Mouse (Mus musculus): ENCODE results near the gene Zfp771. TPM values are rescaled to one million over a fixed set of nuclear protein-coding genes. Genes with fewer than 3 reads are reported as not detected.

Gene Zfp771
- total RNA-seq, 2 experiments from 2014 or later = 23.5 to 31.7 TPM

DNA sequence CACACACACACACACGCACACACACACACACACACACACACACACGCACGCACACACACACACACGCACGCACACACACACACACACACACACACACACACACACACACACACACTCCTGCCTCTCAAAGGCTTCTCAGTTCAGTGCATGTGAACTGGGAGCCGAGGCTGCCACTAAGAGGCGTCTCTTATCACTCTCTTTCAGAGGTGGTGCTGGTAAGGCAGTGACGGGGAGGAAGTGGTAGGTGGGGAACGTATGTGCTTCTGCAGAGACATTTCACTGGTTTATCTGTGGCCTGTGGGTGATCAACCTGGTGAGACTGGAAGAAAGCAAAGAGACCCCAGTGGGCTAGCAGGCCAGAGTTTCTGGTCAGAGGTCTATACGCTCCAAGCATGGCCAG, 41.1 kb downstream of the Zfp771 start:
- no peak for DNase-seq

DNA sequence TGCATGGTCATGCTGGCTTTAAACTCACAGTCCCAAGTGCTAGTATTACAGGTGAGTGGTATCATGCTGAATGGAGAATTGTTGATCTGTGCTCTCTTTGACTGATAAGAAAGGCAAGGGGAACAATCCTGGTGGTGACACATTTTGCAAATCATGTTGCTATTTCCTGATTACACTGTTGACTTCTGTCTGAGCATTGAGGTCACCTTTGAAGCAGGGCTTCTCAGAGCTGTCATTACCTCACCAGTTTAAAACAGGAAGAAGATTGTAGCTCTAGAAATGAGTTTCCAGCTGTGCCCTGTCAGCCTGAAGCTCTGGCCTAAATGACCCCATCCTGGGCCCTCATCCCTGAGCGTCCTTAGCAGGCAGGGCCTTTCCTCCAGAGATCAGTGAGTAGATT, 43.9 kb downstream of the Zfp771 start:
- no peak for DNase-seq

DNA sequence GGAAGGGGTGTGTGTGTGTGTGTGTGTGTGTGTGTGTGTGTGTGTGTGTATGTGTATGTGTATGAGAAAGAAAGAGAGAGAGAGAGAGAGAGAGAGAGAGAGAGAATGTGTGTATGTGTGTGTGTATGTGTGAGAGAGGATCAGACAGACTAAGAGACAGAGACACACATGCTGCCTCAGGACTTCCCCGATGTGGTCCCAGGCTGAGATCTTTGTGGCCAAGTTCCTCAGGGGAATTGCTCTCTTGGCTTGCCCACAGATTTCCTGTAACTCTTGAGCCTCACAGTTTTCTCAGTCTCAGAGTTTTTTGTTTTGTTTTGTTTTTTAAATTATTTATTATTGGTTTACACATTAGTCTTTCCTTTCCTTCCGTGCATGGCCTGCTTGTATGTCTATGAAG, 45.2 kb downstream of the Zfp771 start:
- DNase-seq = no peak

DNA sequence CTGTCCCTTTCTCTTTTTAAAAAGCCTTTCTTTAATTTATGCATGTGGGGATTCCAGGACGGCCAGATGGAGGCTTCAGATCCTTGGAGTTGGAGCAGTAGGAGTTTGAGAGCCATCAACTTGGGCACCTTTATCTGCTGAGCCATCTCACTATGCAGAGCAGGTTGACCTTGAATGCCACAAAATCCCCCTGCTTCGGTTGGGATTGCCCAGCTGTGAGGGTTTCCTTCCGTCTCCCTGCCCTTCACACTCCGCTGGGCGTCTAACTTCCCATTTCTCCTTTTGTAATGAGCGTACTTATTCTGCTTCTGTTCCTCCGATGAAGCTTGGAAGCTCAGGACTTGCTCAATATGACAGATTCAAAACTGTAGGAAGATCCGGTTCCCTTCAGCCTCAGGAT, 46.1 kb downstream of the Zfp771 start:
- no peak for DNase-seq

DNA sequence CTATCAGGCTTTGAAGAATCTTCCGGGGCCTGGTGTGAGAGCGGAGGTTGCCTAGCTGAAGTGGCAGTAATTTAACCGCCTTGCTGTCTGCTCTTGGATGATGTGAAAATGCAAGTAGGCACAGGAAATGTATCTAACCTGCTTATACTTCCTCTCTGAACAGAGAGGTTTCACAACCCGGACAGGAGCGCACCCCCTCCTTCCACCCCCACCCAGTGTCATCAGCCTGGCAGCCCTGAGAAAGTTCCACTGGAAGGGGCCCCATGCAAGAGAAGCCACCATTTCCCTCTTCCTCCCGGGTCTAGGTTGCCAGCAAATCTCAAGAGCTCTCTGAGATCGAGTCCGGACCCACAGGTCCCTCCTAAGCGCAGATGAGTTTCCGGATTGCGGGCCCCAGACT, 52.0 kb downstream of the Zfp771 start, which contains the start of gene Itgal:
Gene Itgal, plus strand, starts transcription at position 163 of the 400 bp plus-strand sequence.
- DNase-seq = no peak

DNA sequence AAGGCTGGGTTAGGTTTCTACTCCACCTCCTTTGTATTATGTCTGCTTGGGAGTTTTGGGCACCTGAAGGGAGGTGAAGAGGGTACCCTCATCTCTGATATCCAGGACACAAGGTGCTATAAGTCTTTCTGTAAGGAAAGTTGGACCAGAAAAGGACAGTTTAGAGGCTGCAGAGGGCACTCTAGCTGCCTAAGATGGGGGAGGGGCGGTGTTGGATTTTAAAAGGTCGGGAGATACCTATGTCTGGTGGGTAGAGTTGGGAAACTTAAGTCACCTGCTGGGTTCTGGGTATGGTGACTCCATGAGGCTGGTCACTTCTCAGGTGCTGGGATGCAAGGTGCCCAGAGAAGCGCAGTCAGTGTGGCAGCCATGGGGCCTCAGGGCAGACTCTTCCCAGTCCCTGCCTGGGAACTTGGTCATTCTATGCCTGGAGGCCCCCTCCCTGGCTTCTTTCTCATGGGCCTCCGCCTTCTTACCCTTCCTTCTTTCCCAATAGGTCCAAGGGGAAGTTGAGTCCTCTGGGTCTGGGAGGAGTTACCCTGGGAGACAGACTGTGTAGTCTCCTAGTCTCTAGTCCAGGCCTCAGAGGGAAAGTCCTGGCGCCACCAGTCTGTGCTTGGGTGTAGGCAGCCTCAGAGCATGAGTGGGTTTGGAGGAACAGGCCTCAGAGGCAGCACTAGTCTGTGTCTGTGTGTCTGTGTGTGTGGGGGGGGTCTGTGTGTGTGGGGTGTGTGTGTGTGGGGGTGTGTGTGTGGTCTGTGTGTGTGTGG, 52.9 kb downstream of the Zfp771 start:
- DNase-seq = no peak

DNA sequence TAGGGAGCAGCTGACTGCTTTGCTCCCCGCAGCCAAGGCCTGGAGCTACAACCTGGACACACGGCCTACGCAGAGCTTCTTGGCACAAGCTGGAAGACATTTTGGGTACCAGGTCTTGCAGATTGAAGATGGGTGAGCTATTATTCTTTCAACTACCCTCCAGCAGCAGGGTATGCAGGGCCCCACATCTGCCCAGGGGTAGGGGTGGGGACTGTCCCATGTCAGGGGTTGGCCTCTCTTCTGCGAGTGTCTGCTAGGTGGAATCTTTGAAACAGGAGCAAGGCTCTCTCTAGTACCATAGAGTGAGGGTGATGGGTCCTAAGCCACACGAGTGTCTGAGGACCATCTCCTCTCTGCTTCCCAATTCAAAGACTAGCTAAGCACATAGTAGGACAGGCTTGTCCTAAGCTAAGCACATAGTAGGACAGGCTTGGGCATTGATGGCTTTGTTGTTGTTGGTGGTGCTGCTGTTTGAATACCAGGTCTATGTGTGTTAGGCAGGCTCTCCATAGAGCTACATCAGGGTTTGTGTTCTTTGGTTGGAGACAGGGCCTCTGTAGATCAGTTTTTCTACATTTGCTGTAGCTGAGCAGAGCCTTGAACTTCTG, 53.6 kb downstream of the Zfp771 start:
- DNase-seq = no peak

Other genes with a start within 250 kb of the Zfp771 start
- 10 to 100 TPM; 55.7 to 60.9 TPM for gene Mvp, start 229.7 kb upstream of the Zfp771 start, total RNA-seq (2021)
- not detected for gene Pagr1b, start 227.8 kb upstream of the Zfp771 start, total RNA-seq (2021)
- 10 to 100 TPM; 10.1 to 19.1 TPM for gene Pagr1a, start 226.9 kb upstream of the Zfp771 start, total RNA-seq (2021)
- 10 to 100 TPM; 17.7 to 22.5 TPM for gene Gm42742, start 223.2 kb upstream of the Zfp771 start, total RNA-seq (2021)
- gene Prrt2, start 223.1 kb upstream of the Zfp771 start, total RNA-seq (2021) = 1 to 10 TPM; 3.1 to 5.8 TPM
- gene Maz, start 217.2 kb upstream of the Zfp771 start, total RNA-seq (2021) = 100 to 1,000 TPM; 135 to 159 TPM
- gene Kif22, start 201.8 kb upstream of the Zfp771 start, total RNA-seq (2021) = 10 to 100 TPM; 21.6 to 28.7 TPM
- gene Zg16, start 156.9 kb upstream of the Zfp771 start, total RNA-seq (2021) = under 1 TPM in 1 of 2 experiments, not detected in 1; 0.51 TPM
- 1 to 10 TPM; 3.3 TPM for gene AI467606, start 152.9 kb upstream of the Zfp771 start, total RNA-seq (2021)
- gene Qprt, start 122.0 kb upstream of the Zfp771 start, total RNA-seq (2021) = 10 to 100 TPM in 1 of 2 experiments, 1 to 10 TPM in 1; 7.6 to 20.7 TPM
- 1 to 10 TPM; 3.2 to 3.3 TPM for gene Spn, start 106.5 kb upstream of the Zfp771 start, total RNA-seq (2021)
- gene Cd2bp2, start 48.2 kb upstream of the Zfp771 start, total RNA-seq (2021) = 10 to 100 TPM; 50.9 to 54.9 TPM
- gene Tbc1d10b, start 35.8 kb upstream of the Zfp771 start, total RNA-seq (2021) = 10 to 100 TPM; 39.0 to 40.5 TPM
- 1,000 to 10,000 TPM in 1 of 2 experiments, 100 to 1,000 TPM in 1; 678 to 2,339 TPM for gene Mylpf, start 35.4 kb upstream of the Zfp771 start, total RNA-seq (2021)
- gene Zfp553, start 11.2 kb upstream of the Zfp771 start, total RNA-seq (2021) = 10 to 100 TPM in 1 of 2 experiments, 1 to 10 TPM in 1; 9.2 to 13.4 TPM
- 10 to 100 TPM; 17.6 to 17.8 TPM for gene Sept1, start 11.1 kb upstream of the Zfp771 start, total RNA-seq (2021)
- 10 to 100 TPM; 60.7 to 65.0 TPM for gene Dctpp1, start 16.4 kb downstream of the Zfp771 start, total RNA-seq (2021)
- 100 to 1,000 TPM; 189 to 268 TPM for gene Sephs2, start 29.8 kb downstream of the Zfp771 start, total RNA-seq (2021)
- 1 to 10 TPM; 4.7 to 5.0 TPM for gene Itgal, start 52.0 kb downstream of the Zfp771 start, total RNA-seq (2021)
- gene Zfp768, start 101.3 kb downstream of the Zfp771 start, total RNA-seq (2021) = 10 to 100 TPM; 31.7 to 38.2 TPM
- gene Zfp747, start 131.8 kb downstream of the Zfp771 start, total RNA-seq (2021) = 1 to 10 TPM; 7.5 to 9.2 TPM
- gene 9130019O22Rik, start 142.9 kb downstream of the Zfp771 start, total RNA-seq (2021) = 1 to 10 TPM; 4.1 to 4.4 TPM
- 1 to 10 TPM; 8.6 to 9.4 TPM for gene E430018J23Rik, start 149.4 kb downstream of the Zfp771 start, total RNA-seq (2021)
- 1 to 10 TPM; 5.7 to 6.2 TPM for gene Zfp764, start 162.5 kb downstream of the Zfp771 start, total RNA-seq (2021)
- gene Zfp688, start 177.8 kb downstream of the Zfp771 start, total RNA-seq (2021) = 10 to 100 TPM; 11.3 to 13.0 TPM
- gene Zfp689, start 204.9 kb downstream of the Zfp771 start, total RNA-seq (2021) = 1 to 10 TPM; 3.6 to 4.3 TPM
- 10 to 100 TPM; 37.3 to 40.0 TPM for gene Prr14, start 215.3 kb downstream of the Zfp771 start, total RNA-seq (2021)
- 10 to 100 TPM; 53.3 to 65.8 TPM for gene Fbrs, start 234.9 kb downstream of the Zfp771 start, total RNA-seq (2021)

All from adrenal gland, postnatal 10 days (tissue).